Mouse (Mus musculus) E14TG2a.4 (cell line): ENCODE data around the gene Polr1a.

Experiments
- CTCF ChIP-seq: conservative IDR thresholded peaks from 2 replicates; pipeline ENCODE4 v1.5.1; 2014; ENCODE audit warnings: low read length
- NANOG ChIP-seq: IDR thresholded peaks from 2 replicates; pipeline ENCODE4 v1.6.1; 2014; ENCODE audit warnings: borderline replicate concordance, low read length, mixed read lengths

GRCm38 (mm10) chr6:71877965-71878760 lies 30.7 kb upstream of the Polr1a start:
- peak; percentile 9; the same call in 1 of the 2 replicates for TF ChIP-seq CTCF
- TF ChIP-seq NANOG, result no peak
